Mouse (Mus musculus): ENCODE measurements around the gene Hypk. TPM values are rescaled to one million over a fixed set of nuclear protein-coding genes. Genes with fewer than 3 reads are reported as not detected.

The Hypk gene
- polyA plus RNA-seq, 1 experiment from 2014 or later: 105 TPM

DNA sequence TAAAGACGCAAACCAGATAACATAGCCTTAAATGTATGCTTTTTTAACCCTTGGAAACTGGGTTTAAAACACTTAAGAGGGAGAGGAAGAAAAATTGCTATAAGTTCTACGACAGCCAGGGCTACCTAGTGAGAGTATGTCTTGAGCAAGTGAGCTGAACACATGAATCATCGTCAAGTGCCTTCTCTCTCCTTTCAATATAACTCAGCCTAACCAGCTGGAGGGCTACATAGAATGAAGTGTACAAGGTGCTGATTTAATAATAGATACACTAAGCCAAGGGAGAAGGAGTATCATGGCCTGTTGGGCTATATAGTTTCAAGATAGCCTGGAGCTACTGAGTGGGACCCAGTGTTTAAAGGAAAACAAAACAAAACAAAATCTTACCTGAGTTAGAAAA is 34.6 kb upstream of the Hypk start:
- Histone ChIP-seq H3K27me3 (ENCODE audit: control insufficient read depth, insufficient read depth, low read length) (0 out of 2 replicates have a peak, but pooled peaks cover 3% of the 10 kb centered on the region), H3K4me3 (ENCODE audit: low read depth, low read length) (no peak overlapping the region), H3K4me1 (ENCODE audit: control insufficient read depth, insufficient read depth, low read length) (peaks cover 17% of the 10 kb centered on the region), H3K4me2 (ENCODE audit: low read depth, low read length) (no peak overlapping the region), H3K36me3 (ENCODE audit: control insufficient read depth, insufficient read depth, low read length) (peaks cover 11% of the 10 kb centered on the region), H3K27ac (ENCODE audit: low read depth, low read length) (no peak overlapping the region), H3K9ac (replicated peaks; ENCODE audit: low read depth, low read length) (no peak overlapping the region), H3K9me3 (ENCODE audit: control insufficient read depth, low read length) (no peaks in the 10 kb centered on the region)
- 92% methylated on average over 3 of the region's 3 CpGs for WGBS
- no peak for ATAC-seq (ENCODE audit: low read depth)

DNA sequence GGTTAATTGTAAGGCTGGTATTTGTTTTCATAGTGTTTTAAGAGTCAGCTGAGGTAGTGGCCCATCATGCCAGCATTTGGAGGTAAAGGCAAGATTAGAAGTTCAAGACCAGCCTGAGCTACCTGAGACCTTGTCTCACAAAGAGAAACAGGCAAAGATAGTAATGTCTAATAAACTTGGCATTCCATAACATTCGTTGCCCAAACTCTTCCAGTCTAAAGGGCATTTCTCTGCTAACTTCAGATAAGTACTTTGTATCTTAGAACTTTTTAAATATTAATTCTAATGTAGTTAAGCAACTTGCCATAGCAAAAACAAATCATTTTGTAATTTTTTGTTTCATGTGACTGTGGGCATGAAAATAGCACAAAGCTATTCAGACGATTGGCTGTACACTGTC is 29.9 kb upstream of the Hypk start:
- H3K36me3 ChIP-seq (ENCODE audit: control insufficient read depth, insufficient read depth, low read length): peaks cover 40% of the 10 kb centered on the region
- H3K4me2 ChIP-seq (ENCODE audit: low read depth, low read length): no peak overlapping the region
- H3K27ac ChIP-seq (ENCODE audit: low read depth, low read length): no peak overlapping the region
- no peaks in the 10 kb centered on the region for H3K27me3 ChIP-seq (ENCODE audit: control insufficient read depth, insufficient read depth, low read length)
- H3K4me3 ChIP-seq (ENCODE audit: low read depth, low read length): no peak overlapping the region
- 93% methylated on average over 2 of the region's 2 CpGs for WGBS
- H3K9me3 ChIP-seq (ENCODE audit: control insufficient read depth, low read length): no peaks in the 10 kb centered on the region
- no peak for ATAC-seq (ENCODE audit: low read depth)
- H3K4me1 ChIP-seq (ENCODE audit: control insufficient read depth, insufficient read depth, low read length): no peaks in the 10 kb centered on the region
- H3K9ac ChIP-seq (replicated peaks; ENCODE audit: low read depth, low read length): no peak overlapping the region

DNA sequence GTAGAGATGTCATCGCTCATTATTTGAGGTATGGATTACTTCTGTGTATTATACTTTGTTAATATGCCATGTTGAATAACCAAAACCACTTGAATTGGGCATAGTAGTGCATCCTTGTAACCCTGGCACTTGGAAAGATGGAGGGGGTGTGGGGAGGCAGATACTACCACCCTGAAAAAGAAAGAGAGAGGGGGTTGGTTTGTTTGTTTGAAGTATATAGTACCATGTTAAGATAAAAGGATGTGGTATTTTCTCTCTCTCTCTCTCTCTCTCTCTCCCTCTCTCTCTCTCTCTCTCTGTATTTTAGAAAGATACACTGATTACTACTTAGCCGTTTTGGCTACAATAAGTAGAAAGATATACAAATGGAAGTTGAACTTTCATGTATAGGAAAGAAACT is 27.2 kb upstream of the Hypk start:
- ATAC-seq (ENCODE audit: low read depth): no peak
- no peaks in the 10 kb centered on the region for H3K9me3 ChIP-seq (ENCODE audit: control insufficient read depth, low read length)
- H3K4me1 ChIP-seq (ENCODE audit: control insufficient read depth, insufficient read depth, low read length): no peaks in the 10 kb centered on the region
- H3K9ac ChIP-seq (replicated peaks; ENCODE audit: low read depth, low read length): no peak overlapping the region
- no peaks in the 10 kb centered on the region for H3K27me3 ChIP-seq (ENCODE audit: control insufficient read depth, insufficient read depth, low read length)
- no peak overlapping the region for H3K4me3 ChIP-seq (ENCODE audit: low read depth, low read length)
- 96% methylated on average over 2 of the region's 2 CpGs for WGBS
- H3K36me3 ChIP-seq (ENCODE audit: control insufficient read depth, insufficient read depth, low read length): peaks cover 61% of the 10 kb centered on the region
- no peak overlapping the region for H3K4me2 ChIP-seq (ENCODE audit: low read depth, low read length)
- H3K27ac ChIP-seq (ENCODE audit: low read depth, low read length): no peak overlapping the region

DNA sequence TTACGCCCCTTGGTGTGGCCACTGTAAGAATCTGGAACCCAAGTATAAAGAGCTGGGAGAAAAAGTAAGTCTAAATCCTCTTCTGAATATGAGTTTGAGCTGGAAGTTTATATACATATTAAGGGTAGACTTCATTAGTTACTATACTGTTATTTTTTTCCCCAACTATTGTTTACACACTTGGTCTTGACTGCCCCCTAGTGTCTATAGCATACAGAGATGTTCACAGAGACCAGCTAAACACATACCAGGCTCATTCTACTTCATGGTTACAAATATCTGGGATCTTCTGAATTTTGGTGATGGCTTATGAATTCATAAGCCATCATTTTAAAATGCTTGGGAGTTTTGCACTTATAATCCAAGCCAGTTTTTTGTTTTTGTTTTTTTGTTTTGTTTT is 18.2 kb upstream of the Hypk start:
- peaks cover 70% of the 10 kb centered on the region for H3K36me3 ChIP-seq (ENCODE audit: control insufficient read depth, insufficient read depth, low read length)
- no peaks in the 10 kb centered on the region for H3K27me3 ChIP-seq (ENCODE audit: control insufficient read depth, insufficient read depth, low read length)
- 100% methylated on average over 1 of the region's 1 CpGs for WGBS
- no peaks in the 10 kb centered on the region for H3K4me1 ChIP-seq (ENCODE audit: control insufficient read depth, insufficient read depth, low read length)
- no peak overlapping the region for H3K4me2 ChIP-seq (ENCODE audit: low read depth, low read length)
- H3K4me3 ChIP-seq (ENCODE audit: low read depth, low read length): no peak overlapping the region
- no peaks in the 10 kb centered on the region for H3K9me3 ChIP-seq (ENCODE audit: control insufficient read depth, low read length)
- H3K9ac ChIP-seq (replicated peaks; ENCODE audit: low read depth, low read length): no peak overlapping the region
- no peak overlapping the region for H3K27ac ChIP-seq (ENCODE audit: low read depth, low read length)
- no peak for ATAC-seq (ENCODE audit: low read depth)

DNA sequence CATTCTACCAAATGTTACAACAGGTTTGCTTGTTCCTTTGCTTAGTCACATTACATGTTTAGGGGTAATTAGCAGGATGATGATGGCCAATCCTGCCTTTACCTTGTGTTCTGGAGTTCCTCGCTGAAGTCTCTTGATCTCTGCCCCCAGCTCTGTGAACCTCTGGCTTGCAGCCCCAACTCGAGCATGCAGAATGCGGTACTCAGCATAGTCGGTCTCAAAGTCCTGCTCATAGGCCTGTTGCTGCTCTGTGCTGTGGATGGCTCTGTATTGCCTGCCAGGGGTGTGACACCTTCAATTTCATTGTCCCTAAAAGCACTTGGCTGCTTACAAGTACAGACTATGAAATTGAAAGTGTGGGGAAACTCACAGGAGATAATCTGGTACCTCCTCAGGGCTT is 13.3 kb upstream of the Hypk start:
- ATAC-seq (ENCODE audit: low read depth): no peak
- Histone ChIP-seq H3K36me3 (ENCODE audit: control insufficient read depth, insufficient read depth, low read length) (peaks cover 29% of the 10 kb centered on the region), H3K4me1 (ENCODE audit: control insufficient read depth, insufficient read depth, low read length) (peaks cover 5% of the 10 kb centered on the region; the same call in 1 of the 2 replicates), H3K9me3 (ENCODE audit: control insufficient read depth, low read length) (no peaks in the 10 kb centered on the region), H3K27me3 (ENCODE audit: control insufficient read depth, insufficient read depth, low read length) (peaks cover 13% of the 10 kb centered on the region), H3K9ac (replicated peaks; ENCODE audit: low read depth, low read length) (no peak overlapping the region), H3K27ac (ENCODE audit: low read depth, low read length) (no peak overlapping the region), H3K4me3 (ENCODE audit: low read depth, low read length) (no peak overlapping the region), H3K4me2 (ENCODE audit: low read depth, low read length) (no peak overlapping the region)
- 76% methylated on average over 4 of the region's 4 CpGs for WGBS

DNA sequence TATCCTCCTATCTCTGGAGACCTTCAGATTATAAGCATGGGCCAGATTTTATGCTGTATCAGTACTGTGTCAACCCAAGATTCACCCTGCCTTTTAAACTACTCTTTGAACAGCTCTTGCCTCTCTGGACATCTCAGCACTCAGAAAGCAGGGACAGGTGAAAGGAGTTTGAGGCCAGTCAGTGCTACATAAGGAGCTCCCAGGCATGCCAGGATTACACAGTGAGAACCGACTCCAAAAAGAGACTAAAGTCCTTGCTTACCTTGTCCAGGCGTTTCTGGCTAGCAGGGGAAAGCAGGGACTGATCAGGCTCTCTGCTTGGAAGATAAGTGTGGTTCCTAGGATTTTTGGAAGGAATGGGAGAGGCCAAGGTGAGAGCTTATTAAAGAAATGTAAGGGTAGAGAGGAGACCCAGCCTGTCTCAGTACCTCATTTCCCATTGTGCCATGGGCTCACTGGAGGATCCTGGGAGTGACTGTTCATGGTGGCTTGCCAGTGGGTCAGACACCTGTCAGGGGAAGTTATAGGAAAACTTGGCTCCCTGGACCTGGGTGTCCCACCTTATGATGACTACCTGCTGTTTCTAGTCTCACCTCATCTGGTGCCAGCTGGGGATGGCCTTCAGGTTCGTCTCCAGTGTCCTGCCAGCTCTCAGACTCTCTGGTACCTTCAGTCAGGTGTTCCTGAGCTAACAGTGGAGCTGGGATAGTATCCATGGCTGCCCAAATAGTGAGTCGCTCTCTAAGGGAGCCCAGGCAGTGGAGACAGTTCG is 12.1 kb upstream of the Hypk start:
- no peak for ATAC-seq (ENCODE audit: low read depth)
- Histone ChIP-seq H3K9ac (replicated peaks; ENCODE audit: low read depth, low read length) (no peak overlapping the region), H3K4me2 (ENCODE audit: low read depth, low read length) (no peak overlapping the region), H3K4me1 (ENCODE audit: control insufficient read depth, insufficient read depth, low read length) (peaks cover 5% of the 10 kb centered on the region; the same call in 1 of the 2 replicates), H3K27ac (ENCODE audit: low read depth, low read length) (no peak overlapping the region), H3K36me3 (ENCODE audit: control insufficient read depth, insufficient read depth, low read length) (peaks cover 19% of the 10 kb centered on the region; the same call in 1 of the 2 replicates), H3K27me3 (ENCODE audit: control insufficient read depth, insufficient read depth, low read length) (peaks cover 13% of the 10 kb centered on the region), H3K9me3 (ENCODE audit: control insufficient read depth, low read length) (no peaks in the 10 kb centered on the region), H3K4me3 (ENCODE audit: low read depth, low read length) (no peak overlapping the region)
- WGBS: 69% methylated on average over 5 of the region's 5 CpGs

DNA sequence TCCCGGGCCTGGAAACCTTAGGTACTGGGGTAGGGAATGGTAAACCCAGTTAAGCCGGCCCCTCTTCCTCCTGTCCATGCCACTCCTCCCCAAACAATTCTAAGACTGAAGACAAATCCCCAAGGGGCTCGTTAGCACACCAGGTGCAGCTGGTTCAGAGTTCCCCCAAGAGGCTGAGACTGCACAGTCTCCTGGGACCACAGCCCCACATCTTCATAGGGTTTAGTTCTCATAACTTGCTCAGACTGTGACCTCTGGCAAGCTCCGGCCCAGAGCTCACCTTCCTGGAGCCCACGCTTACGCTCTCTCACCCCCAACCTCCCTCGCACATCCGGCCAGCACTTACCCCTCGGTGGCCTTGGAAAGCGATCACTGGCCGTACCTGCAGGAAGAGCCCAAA is 11.3 kb upstream of the Hypk start:
- H3K4me3 ChIP-seq (ENCODE audit: low read depth, low read length): peak overlapping the region; percentile 8; the same call in 1 of the 2 replicates
- WGBS: 8% methylated on average over 11 of the region's 11 CpGs
- ATAC-seq (ENCODE audit: low read depth): no peak

DNA sequence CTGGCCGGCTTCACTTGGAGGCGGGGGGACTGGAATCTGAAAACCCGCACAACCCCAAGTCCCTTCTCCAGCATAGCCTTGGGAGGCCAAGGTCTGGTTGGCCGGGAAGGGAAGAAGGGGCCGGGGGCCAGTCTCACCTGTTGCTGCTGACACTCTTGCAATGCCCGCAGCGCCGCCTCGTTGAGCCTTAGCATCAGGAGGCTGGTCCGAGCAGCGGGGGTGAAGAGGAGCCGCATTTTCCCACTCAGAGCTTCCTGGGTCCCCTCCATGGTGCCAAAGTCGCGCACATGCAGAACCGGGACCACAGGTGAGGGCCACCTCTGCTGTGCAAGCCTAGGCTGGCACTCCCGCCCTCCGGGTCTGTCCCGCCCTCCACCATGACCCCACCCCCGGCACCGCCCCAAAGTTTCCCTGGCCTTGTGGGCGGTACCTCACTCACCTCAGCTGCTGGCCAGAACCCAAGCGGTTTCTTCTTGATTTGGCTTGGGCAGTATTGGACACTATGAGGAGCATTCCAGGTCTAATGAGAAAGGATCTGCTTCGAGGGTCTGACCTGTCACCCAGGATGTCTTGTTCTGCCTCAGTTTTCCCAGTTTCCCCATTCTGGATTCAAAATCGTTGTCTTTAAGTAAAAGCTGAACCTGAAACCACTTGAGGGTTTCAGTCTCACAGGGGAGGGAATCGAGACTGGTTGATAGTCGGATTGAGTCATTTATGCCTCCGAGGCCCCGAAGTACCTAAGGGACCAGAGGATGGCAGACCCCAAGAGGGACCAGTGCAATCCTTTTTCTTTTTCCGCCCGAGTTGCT is 10.6 kb upstream of the Hypk start:
- no peak; the same call in 1 of the 2 replicates for ATAC-seq (ENCODE audit: low read depth)
- H3K9ac ChIP-seq (replicated peaks; ENCODE audit: low read depth, low read length): no peak overlapping the region

More for the DNA sequence above, 11.3 kb upstream of the Hypk start:
- Histone ChIP-seq H3K27me3 (ENCODE audit: control insufficient read depth, insufficient read depth, low read length) (peaks cover 13% of the 10 kb centered on the region), H3K36me3 (ENCODE audit: control insufficient read depth, insufficient read depth, low read length) (peaks cover 19% of the 10 kb centered on the region; the same call in 1 of the 2 replicates), H3K9ac (replicated peaks; ENCODE audit: low read depth, low read length) (no peak overlapping the region), H3K9me3 (ENCODE audit: control insufficient read depth, low read length) (no peaks in the 10 kb centered on the region), H3K4me2 (ENCODE audit: low read depth, low read length) (peak overlapping the region; percentile 41), H3K4me1 (ENCODE audit: control insufficient read depth, insufficient read depth, low read length) (peaks cover 5% of the 10 kb centered on the region; the same call in 1 of the 2 replicates), H3K27ac (ENCODE audit: low read depth, low read length) (no peak overlapping the region)

DNA sequence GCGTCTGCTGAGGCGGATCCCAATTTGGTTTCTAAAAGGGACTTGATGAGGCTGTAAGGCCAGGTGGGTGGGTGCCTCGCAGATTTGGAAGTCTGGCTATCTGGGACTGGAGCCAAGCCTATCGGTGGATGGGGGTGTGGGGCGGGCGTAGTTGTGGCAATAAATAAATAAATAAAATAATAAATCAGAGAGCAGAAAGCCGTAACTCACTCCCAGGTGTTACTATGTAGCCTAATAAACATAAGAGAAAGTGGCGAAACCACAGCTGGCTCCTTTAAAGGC is 10.1 kb upstream of the Hypk start:
- H3K9ac ChIP-seq (replicated peaks; ENCODE audit: low read depth, low read length): no peak overlapping the region
- H3K36me3 ChIP-seq (ENCODE audit: control insufficient read depth, insufficient read depth, low read length): peaks cover 13% of the 10 kb centered on the region; the same call in 1 of the 2 replicates
- ATAC-seq (ENCODE audit: low read depth): no peak
- H3K4me1 ChIP-seq (ENCODE audit: control insufficient read depth, insufficient read depth, low read length): peaks cover 7% of the 10 kb centered on the region; the same call in 1 of the 2 replicates
- H3K4me2 ChIP-seq (ENCODE audit: low read depth, low read length): peak overlapping the region; percentile 41
- H3K4me3 ChIP-seq (ENCODE audit: low read depth, low read length): peak overlapping the region; percentile 8; the same call in 1 of the 2 replicates
- H3K27ac ChIP-seq (ENCODE audit: low read depth, low read length): no peak overlapping the region
- no peaks in the 10 kb centered on the region for H3K9me3 ChIP-seq (ENCODE audit: control insufficient read depth, low read length)
- WGBS: 5% methylated on average over 8 of the region's 8 CpGs
- peaks cover 13% of the 10 kb centered on the region for H3K27me3 ChIP-seq (ENCODE audit: control insufficient read depth, insufficient read depth, low read length)

More for the DNA sequence above, 10.6 kb upstream of the Hypk start:
- Histone ChIP-seq H3K4me2 (ENCODE audit: low read depth, low read length) (peak overlapping the region; percentile 41), H3K36me3 (ENCODE audit: control insufficient read depth, insufficient read depth, low read length) (peaks cover 15% of the 10 kb centered on the region; the same call in 1 of the 2 replicates), H3K27ac (ENCODE audit: low read depth, low read length) (no peak overlapping the region), H3K4me1 (ENCODE audit: control insufficient read depth, insufficient read depth, low read length) (peaks cover 5% of the 10 kb centered on the region; the same call in 1 of the 2 replicates), H3K27me3 (ENCODE audit: control insufficient read depth, insufficient read depth, low read length) (peaks cover 13% of the 10 kb centered on the region), H3K9me3 (ENCODE audit: control insufficient read depth, low read length) (no peaks in the 10 kb centered on the region), H3K4me3 (ENCODE audit: low read depth, low read length) (peak overlapping the region; percentile 8; the same call in 1 of the 2 replicates)
- under 1% methylated on average over 29 of the region's 30 CpGs for WGBS

Data from neural tube, embryonic 14.5 days (tissue).